Mouse (Mus musculus): ENCODE measurements around the gene Mtmr4.

Mtmr4 gene

DNA sequence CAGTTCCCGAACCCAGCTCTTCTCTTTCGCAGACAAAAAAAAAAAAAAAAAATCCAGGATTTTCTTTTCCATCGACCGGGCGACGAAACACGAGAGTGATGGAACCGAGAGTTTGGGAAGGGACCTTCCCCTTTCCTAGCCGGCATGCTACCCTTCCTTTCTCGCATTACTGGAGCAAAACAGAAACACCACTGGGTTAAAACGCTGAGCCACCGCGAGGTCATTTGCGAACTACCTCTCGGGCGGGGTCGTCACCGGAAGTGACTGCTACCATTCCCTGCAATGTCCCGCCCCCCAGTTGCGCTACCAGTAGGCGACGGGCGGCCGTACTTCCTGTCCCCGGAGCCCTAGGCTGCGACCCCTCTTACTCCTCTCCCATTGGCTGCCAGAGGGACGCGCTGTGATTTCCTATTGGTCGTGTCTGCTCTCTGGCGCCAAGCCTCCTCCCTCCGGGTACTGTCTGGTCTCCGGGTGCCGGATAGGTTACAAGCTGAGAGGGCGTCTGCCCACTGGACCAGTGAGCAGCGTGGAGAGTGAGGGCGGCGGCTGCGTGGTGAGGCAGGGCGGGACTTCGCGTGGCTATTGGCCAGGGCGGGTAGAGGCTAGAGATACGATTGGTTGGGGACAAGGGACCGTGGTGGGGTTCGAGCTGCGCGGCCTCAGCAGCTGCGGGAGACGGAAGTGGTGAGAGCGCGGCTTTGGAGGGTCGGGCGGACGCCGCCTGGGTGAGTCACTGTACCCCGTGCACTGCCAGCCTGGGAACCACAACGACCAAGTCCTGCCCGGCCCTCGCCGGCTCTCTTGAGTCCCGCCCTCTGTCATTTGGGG is at the start of gene Mtmr4:
Mtmr4 (plus strand) TSS at position 637 of the 828 bp plus-strand sequence.
- DNase-seq (ENCODE audit: low read depth), result peak; percentile 99

DNA sequence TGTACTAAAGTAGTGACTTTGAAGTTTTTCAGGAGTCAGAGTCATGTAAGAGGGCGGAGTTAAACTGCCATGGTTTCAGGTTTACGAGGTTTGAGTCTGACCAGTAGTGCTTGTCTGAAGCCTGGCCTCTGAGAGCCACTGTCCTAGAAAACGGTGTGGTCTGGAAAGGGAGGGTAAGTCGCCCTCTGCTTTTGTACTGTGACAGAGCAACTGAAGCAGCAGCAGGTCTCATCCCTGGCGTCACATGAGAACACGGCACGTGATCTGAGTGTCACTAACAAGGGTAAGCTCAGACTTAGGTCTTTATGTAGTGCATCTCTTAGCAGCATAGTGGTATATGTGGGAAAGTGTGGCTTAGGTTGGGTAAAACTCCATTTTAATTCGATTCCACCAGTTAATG is 49.7 kb upstream of the Mtmr4 start:
- DNase-seq (ENCODE audit: low read depth), result no peak

DNA sequence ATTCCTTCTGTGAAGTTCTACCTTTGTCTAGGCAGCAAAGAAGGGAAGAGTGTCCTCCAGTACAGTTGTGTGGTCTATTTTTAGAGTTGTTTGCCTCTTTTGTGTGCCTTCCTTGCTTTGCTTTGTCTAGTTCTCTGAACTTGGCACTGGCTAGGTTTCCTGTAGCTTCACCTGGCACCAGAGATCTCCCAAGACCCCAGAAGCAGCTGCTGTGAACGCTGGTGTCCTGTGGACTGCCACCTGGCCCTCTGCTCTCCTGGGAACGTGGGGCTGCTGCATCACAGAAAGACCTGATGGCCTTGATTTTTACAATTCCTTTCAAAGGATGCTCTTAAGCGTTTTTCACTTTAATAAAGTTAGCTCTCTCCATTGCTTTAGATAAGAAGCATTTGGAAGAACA is 49.1 kb upstream of the Mtmr4 start:
- DNase-seq (ENCODE audit: low read depth), result no peak

DNA sequence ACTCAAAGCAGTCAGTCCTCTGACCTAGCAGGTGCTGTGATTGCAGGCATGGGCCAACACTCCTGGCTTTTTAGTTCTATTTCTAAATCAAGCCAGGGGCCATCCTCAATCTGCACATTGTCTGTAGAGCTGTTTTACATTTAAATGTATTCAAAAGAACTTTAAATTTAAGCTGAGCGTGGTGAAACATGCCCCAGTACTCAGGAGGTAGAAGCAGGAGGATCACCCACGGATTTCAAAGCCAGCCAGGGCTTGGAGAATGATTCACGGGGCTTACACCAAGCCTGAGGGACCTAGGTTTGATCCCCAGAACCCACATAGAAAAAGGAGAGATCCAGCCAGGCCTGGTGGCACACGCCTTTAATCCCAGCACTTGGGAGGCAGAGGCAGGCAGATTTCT is 38.6 kb upstream of the Mtmr4 start:
- no peak for DNase-seq (ENCODE audit: low read depth)

DNA sequence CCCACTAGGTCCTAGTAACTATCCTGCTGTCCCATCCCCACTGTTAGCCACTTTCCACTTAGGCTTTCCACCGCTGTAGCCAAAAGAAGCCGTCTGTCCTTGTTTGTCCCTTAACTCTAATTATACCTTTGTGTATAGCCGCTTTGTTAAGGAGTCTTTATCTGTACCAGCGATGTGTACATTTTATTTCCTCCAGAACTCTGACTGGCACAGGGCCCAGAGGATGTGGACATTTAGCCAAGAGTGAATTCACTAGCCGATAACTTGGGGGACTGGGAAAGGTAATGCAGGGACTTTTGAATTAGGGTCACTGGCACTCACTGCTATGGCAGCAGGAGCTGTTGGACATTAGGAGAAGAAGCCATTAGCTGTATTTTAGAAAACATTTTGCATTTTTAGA is 37.6 kb upstream of the Mtmr4 start:
- DNase-seq (ENCODE audit: low read depth), result no peak

DNA sequence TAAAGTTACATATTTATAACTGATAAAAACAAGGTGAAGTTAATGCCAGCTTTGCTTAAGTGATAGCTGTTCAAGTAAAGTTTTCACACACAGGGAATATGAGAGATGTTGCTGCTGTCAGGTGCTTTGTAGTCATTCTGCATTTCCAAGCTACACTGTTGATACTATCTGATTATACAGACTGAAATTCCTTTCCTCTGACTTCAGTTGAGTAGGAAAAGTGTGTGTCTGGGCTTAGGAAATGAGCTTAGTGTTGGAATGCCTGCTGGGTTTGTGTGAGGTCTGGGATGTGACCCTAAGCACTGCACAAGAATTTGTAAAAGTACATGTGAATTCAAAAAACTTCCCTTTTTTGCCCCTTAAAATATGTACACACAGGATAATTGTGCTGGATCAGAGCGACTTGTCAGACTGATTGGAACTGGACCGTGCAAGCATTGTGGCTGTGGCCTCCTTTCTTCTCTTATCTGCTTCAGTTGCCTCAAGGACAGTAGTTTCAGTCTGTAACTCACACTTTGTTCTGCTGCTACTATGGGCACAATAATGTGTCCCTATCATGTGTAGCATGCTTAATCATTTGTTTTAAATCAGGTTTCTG is 36.8 kb upstream of the Mtmr4 start:
- no peak for DNase-seq (ENCODE audit: low read depth)

DNA sequence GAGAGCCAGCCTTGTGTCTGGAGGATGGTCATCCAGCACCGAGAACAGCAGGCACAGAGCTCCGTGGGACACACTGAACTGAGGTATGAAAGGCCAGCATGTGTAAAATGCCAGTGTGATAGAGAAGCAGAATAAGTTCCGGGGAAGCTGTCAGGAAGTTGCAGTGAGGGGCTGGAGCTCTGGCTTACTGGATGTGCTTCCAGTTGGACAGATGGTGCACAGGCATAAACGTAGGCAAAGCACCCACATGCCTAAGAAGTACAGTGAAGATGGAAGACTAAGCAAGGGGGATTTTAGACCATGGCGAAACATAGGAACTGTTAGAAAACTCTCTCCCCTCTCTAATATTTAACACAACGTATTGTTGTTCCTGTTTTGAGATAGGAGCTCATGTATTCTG is 30.8 kb upstream of the Mtmr4 start:
- no peak for DNase-seq (ENCODE audit: low read depth)

DNA sequence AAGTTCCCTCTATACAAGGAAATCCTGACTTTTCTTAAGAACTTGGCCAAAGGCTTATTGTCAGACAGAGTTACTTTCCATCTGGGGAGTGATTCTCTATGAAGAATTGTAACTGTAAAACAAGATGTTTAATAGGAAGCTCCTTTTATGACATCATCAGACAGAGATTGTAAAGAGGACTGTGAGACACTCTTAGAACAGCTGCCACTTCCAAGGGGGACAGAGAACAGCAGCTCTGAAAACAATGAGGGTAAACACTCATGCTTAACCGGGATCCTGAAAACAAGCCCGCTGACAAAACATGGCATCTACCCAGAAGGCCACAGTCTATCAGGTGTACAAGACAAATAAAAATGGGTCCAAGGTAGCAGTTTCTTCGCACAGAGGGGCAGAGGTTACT is 25.5 kb upstream of the Mtmr4 start, which contains the start of gene Gm11492:
Gm11492 (plus strand) TSS at position 153 of the 400 bp plus-strand sequence.
- DNase-seq (ENCODE audit: low read depth), result no peak

DNA sequence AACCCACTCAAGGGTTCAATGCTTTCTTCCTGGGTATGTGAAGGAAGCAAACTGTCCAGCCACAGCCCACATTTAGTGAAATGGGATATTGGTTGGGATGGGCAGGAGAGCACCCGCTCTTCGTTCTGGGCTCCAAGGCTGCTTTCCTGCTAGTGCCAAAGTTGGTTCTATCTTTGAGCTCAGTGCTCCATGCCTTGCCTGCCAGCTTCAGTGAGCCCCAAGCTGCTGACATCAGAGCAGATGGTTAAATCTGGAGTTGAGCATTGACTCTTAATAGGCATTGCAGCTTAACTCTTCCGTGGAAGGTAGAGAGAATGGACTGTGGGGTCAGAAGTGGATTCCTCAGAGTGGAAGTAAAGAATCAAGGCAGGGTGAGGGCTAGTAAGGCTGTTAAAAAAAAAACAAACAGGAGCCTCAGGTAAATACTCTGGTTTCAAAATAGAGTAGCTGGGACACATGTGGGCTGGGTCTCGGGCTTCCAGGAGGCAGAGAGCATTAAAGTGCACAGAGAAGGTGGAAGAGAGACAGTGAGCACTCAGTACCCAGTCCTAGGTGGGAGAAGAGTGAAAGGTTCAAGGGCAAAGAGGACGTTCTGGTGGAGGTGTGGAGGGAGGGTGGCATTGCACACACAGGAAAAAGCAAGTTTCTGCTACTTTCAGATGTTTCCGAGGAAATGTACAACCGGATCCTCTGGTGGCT is 23.6 kb upstream of the Mtmr4 start, which contains the start of gene Sept4:
Sept4 (plus strand) TSS at position 649 of the 699 bp plus-strand sequence.
- DNase-seq (ENCODE audit: low read depth), result no peak

DNA sequence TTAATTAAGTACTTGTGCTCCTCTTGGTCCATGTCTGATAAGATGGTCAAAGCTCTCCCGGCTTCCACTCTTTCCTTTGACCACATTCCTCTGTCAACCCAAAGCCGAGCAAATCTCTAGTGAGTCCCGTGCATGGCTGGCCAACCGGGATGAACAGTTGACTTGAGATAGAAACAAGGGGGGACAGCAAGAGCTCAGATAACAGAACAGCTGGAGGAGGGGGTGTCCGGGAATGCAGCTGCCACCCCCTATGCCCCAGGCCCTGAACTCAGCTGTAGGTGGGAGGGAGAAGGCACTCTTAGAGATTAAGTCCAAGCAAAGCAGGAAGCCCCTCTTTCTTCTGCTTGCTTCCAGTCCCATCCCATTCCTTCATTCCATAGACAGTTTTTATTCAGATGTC is 21.2 kb upstream of the Mtmr4 start:
- DNase-seq (ENCODE audit: low read depth), result no peak

DNA sequence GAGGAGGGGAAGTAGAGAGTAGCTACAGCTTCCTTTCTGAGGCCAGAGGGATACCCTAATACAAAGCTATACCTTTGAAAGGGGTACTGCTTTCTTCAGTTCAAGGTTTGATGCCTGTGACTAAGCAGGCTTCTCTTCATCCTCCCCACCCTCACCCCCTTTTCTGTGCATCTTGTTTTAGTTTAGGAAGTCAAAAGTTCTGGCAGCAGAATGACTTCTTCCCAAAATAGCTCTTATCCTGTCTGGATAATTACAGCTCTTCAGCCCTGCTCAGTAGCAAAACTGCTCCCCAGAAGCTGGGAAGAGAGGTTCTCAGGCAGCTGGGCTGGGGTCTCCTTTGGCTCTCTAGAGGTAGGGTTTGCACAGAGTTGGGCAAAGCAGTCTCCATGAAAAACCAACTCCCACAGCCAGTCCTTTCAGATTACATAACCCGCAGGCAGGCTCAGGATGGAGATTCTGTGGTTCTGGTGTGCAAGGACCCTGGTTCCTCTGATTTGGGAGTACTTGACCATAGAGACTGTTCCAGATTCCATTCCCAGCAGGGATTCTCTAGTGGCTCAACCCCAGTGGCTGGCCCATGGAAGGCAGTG is 20.5 kb upstream of the Mtmr4 start:
- no peak for DNase-seq (ENCODE audit: low read depth)

DNA sequence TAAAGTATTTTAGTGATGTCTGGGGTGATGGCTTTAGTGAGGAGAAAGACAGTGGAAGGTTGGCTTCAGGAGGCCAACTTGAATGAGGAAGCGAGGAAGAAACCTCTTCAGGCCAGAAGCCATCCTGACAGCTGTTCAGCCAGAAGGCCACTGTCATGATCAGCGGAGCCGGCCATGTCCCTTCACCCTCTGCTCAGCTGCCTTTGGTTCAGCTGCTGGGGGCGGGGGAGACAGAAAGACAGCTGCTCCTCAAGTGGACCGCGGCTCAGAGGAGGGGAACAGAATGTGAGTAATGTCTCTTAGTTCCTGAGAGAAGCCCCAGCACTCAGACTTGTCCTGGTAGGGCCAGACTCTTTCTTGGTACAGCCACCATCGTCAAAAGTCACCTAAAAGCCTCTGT is 18.2 kb upstream of the Mtmr4 start:
- no peak for DNase-seq (ENCODE audit: low read depth)

DNA sequence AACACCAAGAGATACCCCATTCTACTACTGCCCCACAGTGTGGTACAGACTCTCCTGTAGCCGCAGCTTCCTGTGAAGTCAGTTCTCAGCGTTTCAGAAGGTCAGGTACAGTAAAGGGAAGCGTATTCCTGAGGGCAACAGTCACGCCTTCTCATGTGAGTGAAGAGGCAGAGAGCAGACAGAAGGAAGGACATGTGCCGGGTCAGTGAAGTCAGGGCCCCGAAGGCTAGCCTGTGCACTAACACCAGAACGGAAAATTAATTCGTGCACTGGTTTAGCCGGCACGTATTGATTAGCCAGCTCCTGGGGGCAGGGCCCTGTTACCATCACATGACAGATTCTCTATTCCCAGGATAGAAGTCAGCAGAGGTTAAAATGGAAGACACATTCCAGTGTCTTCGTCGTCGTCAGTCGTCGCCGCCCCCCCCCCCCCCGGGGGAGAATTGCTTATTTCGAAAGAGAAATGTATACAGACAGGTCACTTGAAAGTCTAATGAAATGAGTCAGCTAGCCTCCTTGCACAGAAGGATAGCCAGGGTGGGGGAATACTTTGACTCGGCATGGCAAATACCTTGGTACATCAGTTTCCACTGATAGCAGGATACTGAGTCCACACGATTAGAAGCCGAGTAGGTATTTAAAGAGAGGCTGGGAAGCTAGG is 17.3 kb upstream of the Mtmr4 start:
- DNase-seq (ENCODE audit: low read depth), result no peak

DNA sequence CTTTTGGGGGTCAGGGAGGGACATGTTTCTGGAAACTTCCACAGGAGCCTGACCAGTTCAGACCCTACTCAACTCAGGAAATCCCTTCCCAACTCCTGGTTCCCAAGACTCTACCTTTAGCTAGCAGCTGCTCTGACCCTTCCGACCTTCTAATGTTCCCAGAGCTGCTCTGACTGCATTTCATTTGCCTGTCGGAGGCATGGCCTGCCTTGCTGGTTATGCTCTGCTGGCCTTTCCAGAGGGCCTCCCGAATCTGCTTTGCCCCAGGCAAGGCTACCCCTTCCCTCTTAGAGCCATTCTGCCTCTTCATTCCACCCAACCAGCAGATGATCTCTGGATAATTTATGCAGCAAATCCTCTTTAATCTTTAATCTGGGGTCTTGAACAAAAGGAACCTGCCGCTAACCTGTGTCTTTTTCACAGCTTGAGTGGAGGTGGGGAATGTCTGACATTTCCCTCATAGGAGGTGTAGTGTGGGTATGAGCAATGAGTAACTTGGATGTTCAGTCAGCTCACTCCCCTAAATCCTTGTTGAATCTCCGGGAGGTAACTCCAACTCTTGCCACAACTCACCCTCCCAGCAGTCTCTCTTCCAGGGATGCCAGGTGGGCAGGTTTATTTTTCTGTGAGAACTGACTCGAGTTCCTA is 14.2 kb upstream of the Mtmr4 start:
- DNase-seq (ENCODE audit: low read depth), result no peak

DNA sequence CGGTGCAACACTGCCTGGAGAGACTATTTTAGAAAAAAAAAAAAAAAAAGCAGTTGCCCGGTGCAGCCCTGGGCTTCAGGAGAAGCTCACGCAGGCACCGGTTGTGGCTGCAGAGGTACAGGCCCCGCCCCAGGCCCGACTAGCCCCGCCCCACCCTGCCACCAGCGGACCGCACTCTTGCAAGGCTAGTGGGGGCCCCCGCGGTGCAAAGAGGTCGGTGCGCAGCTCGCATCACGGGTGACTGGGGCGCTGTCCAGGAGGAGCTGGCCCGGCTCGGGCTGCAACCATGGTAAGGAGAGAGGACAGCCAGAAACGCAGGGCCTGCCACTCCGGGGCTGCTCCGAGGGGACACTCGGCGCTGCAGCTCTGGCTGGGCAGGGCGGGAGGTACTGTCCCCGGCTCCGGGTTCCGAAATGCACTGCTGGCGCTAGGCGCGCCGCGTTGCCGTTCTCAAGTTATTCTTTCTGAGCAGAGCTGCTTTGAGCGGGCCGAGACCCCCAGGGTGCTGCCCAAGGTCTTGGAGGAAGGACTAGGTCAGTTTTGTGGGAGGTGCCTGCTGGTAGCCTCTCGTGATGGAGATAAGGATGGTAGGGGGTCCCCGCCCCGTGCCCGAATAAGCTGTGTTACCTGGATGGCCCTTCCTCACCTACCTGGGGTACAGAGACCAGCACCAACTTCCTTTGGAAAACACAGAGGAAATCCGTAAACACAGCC is 13.6 kb upstream of the Mtmr4 start:
- peak; percentile 78 for DNase-seq (ENCODE audit: low read depth)

DNA sequence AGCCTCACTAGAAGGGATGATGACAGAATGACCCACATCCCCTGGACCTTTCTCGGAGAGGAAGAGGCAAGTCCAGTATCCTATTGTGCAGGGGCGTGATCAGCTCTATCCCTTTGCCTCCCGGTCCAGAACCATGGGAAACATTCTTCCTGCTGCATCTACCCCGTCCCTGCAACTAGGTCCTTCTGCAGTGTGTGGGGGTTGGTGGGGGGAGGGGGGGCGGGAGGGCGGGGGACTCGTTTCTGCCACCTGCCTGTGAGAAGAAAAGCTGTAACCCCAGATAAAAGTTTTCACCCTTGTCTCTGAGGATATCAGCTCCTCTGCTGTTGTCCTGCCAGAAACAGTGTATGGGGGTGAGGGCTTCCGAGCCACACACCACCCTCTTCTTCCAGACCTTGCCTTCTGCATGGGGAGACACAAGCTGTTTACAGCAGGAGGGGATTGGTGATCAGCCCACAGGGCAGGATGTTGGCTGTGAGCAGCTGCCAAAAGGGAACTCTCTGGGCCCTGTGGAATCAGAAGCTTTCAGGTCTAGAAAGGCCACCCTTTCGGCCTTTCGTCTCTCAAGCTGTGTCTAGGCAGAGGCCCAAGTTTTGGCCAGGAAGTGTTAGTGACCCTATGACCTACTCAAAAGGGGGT is 12.9 kb upstream of the Mtmr4 start:
- DNase-seq (ENCODE audit: low read depth), result peak; percentile 29

DNA sequence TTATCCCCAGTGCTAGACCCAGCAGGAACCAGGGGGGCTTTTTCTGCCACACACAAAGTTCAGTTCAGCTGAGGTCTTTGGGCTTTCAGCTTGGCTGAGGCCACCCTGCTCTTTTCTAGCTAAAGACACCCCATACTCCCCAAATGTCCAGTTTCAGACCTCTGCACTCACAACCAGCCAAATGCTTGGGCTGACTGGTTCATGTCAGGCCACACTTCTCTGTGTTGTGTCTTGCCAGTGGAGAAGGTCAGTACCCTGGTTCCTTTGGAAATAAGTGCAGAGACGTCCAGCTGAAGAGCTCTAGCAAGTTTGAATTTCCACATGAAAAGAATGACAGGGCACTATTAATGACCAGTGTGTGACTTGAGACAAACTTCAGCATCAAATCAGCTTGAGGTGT is 12.2 kb upstream of the Mtmr4 start:
- no peak for DNase-seq (ENCODE audit: low read depth)

DNA sequence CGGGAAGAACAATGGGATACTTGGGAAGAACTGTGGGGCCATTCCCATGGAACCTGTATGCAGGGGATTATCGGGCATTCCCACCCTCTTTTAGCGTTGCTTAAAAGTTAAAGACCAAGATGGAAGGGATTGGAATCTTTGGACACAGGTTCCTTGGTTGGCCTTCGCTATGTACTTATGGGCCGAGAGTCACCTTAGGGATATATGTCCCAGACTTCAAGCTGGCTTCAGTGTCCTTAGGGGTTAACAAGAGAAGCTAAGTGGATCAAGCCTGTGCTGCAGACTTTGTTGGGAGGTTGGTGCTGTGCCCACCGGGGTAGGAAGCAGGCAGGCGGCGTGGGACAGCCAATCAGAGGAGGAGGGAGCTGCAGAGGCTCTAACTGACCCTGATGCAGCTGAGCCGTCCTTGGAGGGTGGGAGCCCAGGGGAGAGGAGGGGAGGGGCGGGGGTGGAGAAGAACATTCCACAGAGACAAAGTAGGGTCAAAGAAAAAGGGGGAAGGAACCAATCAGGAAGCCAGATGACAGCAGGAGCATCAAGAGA is 11.3 kb upstream of the Mtmr4 start:
- DNase-seq (ENCODE audit: low read depth), result no peak

DNA sequence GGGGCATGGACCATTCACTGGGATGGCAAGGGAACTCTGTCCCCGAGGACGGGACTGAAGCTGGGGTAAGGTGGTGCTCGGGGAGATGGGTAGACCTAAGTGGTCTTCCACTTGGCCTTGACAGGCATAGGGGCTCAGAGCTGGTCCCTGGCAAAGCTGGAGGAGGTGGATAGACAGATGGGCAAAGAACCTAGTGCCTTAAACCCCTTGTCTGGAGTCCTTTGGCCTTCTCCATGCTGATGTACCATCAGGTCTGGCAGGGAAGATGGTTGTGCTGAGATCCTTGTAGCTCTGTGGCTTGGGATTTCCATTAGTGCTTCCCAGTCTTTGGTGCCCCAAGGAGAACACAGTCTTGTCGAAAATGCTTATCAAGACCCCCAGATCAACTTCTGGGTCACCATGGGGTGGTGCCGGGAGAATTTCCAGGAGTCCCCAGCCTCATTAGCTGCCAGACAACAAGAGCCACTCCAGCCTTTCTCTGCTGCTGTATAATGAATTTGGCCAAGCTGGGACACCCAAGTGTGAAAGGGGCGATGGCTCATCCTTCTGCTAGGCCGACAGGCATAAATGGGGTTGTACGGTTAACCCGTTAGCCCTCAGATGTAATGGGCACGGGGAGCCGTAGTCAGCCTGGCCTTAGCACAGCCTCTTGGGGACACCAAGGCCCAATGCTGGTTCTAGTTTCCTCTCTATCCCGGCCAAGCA is 10.6 kb upstream of the Mtmr4 start:
- DNase-seq (ENCODE audit: low read depth), result no peak
